Mouse (Mus musculus) G1E (cell line): ENCODE measurements at regions not wholly inside any gene's neighbourhood (a gene's known extent, or its start where the extent isn't known, plus 50 kb on each side); places are given as distances from the start of the nearest gene placed in this dataset.

Source experiments
- CTCF ChIP-seq: IDR thresholded peaks from 2 replicates; pipeline ENCODE4 v1.5.1; 2012; ENCODE audit warnings: low read depth, low read length, inconsistent platforms, mixed read lengths
- GATA1 ChIP-seq: IDR thresholded peaks from 2 replicates; pipeline ENCODE4 v1.6.1; 2012; ENCODE audit warnings: borderline replicate concordance, low read length, inconsistent platforms, mixed read lengths

GRCm38 (mm10) chr11:89178436-89178835, 104.8 kb downstream of the Gm525 start:
- TF ChIP-seq CTCF (no peak), GATA1 (no peak)
